Mouse (Mus musculus) midbrain, embryonic 13.5 days (tissue): ENCODE measurements around the gene A2ml1. TPM values are rescaled to one million over a fixed set of nuclear protein-coding genes. Genes with fewer than 3 reads are reported as not detected.

Experiments
- ATAC-seq: fragments of 200-750 bp; cut with Nextera tagmentation; 2 replicates; pipeline ENCODE4 v1.8.0; 2017; ENCODE audit warnings: mild to moderate bottlenecking, moderate TSS enrichment, moderate library complexity
- H3K27ac ChIP-seq: fragments of 300-500 bp; sonication (generic); 2 replicates; pipeline ENCODE4 v1.5.1; 2015; ENCODE audit warnings: inconsistent platforms, mild to moderate bottlenecking, moderate library complexity
- H3K27me3 ChIP-seq: fragments of 300-500 bp; sonication (generic); 2 replicates; pipeline ENCODE4 v1.6.1; 2015; ENCODE audit warnings: mild to moderate bottlenecking, inconsistent platforms
- H3K36me3 ChIP-seq: fragments of 300-500 bp; sonication (generic); 2 replicates; pipeline ENCODE4 v1.6.1; 2015; ENCODE audit warnings: mild to moderate bottlenecking, inconsistent platforms
- H3K4me1 ChIP-seq: fragments of 300-500 bp; sonication (generic); replicated peaks from 2 replicates; pipeline ENCODE4 v1.6.1; 2015; ENCODE audit warnings: inconsistent platforms
- H3K4me2 ChIP-seq: fragments of 300-500 bp; sonication (generic); replicated peaks from 2 replicates; pipeline ENCODE4 v1.6.1; 2015; ENCODE audit warnings: moderate library complexity, mild to moderate bottlenecking, inconsistent platforms
- H3K4me3 ChIP-seq: fragments of 300-500 bp; sonication (generic); replicated peaks from 2 replicates; pipeline ENCODE4 v1.5.1; 2015; ENCODE audit warnings: mild to moderate bottlenecking, inconsistent platforms
- H3K9ac ChIP-seq: fragments of 300-500 bp; sonication (generic); replicated peaks from 2 replicates; pipeline ENCODE4 v1.6.1; 2015; ENCODE audit warnings: mild to moderate bottlenecking, inconsistent platforms
- H3K9me3 ChIP-seq: fragments of 300-500 bp; sonication (generic); 2 replicates; pipeline ENCODE4 v1.6.1; 2016; ENCODE audit warnings: mild to moderate bottlenecking, inconsistent platforms
- WGBS: fragments of 180-500 bp; shearing (Covaris S2); methylation state at CpG from one replicate; pipeline ENCODE4 v1.1.7; 2015; 5-methylcytosine and 5-hydroxymethylcytosine counted together
- polyA plus RNA-seq: library from polyadenylated mRNA; unstranded; fragments of >200 nt; fragmentation: Nextera tagmentation; extraction: Ambion mirVana; gene quantifications from 2 replicates; pipeline ENCODE4 v1.2.1, GENCODE M21; 2015

A2ml1 gene
- polyA plus RNA-seq, 1 experiment from 2014 or later, result 0.32 TPM

DNA sequence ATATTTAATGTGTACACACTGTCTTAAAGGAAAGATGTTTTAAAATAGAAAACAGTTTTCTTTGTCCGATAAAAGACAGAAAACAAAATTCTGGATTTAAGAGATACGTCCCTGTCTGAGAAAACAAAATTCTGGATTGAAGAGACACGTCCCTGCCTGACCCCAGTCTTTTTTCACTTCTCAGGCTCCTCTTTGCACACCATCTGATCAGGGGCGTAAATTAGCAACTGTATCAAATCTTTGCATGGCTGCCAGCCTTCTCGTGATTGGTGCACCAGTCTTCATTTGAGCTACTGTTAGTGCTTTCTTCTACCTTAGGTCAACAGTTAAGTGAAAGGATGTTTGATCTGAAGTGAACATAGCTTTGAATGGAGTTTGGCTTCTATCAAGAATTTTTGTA is 76.7 kb downstream of the A2ml1 start:
- H3K27ac ChIP-seq, result no peak overlapping the region
- H3K4me3 ChIP-seq, result no peak overlapping the region
- H3K27me3 ChIP-seq, result no peaks in the 10 kb centered on the region
- H3K9ac ChIP-seq, result no peak overlapping the region
- H3K36me3 ChIP-seq, result no peaks in the 10 kb centered on the region
- no peaks in the 10 kb centered on the region for H3K4me1 ChIP-seq
- H3K9me3 ChIP-seq, result no peaks in the 10 kb centered on the region
- WGBS, result 81% methylated on average over 5 of the region's 5 CpGs
- no peak overlapping the region for H3K4me2 ChIP-seq
- ATAC-seq, result no peak

DNA sequence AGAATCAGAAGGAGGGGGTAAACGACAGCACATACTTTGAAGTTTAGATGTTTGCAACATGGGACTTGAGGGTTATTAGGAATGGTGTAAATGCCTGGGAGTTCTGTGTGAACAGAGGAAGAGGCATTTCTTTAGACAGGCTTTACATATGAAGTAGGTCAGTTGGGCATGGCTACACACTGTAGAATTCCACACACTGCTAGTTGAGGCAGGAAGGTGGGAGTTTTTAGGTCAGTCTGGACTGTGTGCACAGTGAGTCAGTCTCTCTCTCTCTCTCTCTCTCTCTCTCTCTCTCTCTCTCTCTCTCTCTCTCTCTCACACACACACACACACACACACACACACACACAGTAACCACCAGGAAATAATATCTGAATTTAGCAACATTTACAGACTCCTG is 86.1 kb downstream of the A2ml1 start:
- H3K4me3 ChIP-seq, result no peak overlapping the region
- no peak overlapping the region for H3K4me2 ChIP-seq
- no peak overlapping the region for H3K27ac ChIP-seq
- H3K9me3 ChIP-seq, result no peaks in the 10 kb centered on the region
- no peaks in the 10 kb centered on the region for H3K4me1 ChIP-seq
- no peaks in the 10 kb centered on the region for H3K36me3 ChIP-seq
- no peak for ATAC-seq
- no peak overlapping the region for H3K9ac ChIP-seq
- WGBS, result 71% methylated on average over 1 of the region's 1 CpGs
- no peaks in the 10 kb centered on the region for H3K27me3 ChIP-seq

GRCm38 (mm10) chr6:128494646-128495331 is 86.6 kb downstream of the A2ml1 start:
- ATAC-seq, result no peak
- H3K36me3 ChIP-seq, result no peaks in the 10 kb centered on the region
- 79% methylated on average over 15 of the region's 15 CpGs for WGBS
- no peak overlapping the region for H3K27ac ChIP-seq
- no peaks in the 10 kb centered on the region for H3K4me1 ChIP-seq
- no peak overlapping the region for H3K4me2 ChIP-seq
- H3K4me3 ChIP-seq, result no peak overlapping the region
- H3K9ac ChIP-seq, result no peak overlapping the region
- no peaks in the 10 kb centered on the region for H3K9me3 ChIP-seq
- no peaks in the 10 kb centered on the region for H3K27me3 ChIP-seq

GRCm38 (mm10) chr6:128491916-128492315 is 89.5 kb downstream of the A2ml1 start:
- 82% methylated on average over 4 of the region's 4 CpGs for WGBS
- Histone ChIP-seq H3K4me1 (no peaks in the 10 kb centered on the region), H3K27me3 (no peaks in the 10 kb centered on the region), H3K27ac (no peak overlapping the region), H3K36me3 (no peaks in the 10 kb centered on the region), H3K4me3 (no peak overlapping the region), H3K4me2 (no peak overlapping the region), H3K9ac (no peak overlapping the region), H3K9me3 (no peaks in the 10 kb centered on the region)
- 0 out of 2 replicates have a peak, but pooled peaks have one; percentile 30 for ATAC-seq

DNA sequence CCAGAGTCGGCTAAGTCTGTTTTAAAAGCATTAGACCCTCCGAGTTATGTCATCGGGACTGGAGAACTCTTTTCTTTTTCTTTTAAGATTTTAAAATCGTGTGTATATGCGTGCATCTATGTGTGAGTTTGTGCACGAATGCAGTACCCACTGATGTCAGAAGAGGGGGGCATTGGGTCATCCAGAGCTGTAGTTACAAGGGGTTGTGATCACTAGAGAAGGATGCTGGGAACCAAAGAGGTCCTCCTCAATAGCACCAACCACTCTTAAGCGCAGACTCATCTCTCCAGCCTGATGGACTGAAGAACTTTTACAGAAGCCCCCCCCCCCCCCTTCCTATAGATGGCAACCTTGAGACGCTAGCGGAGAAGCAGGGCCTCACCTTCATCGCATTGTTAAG is 91.3 kb downstream of the A2ml1 start:
- WGBS, result 94% methylated on average over 10 of the region's 10 CpGs
- no peak overlapping the region for H3K4me2 ChIP-seq
- no peaks in the 10 kb centered on the region for H3K9me3 ChIP-seq
- ATAC-seq, result no peak
- no peak overlapping the region for H3K4me3 ChIP-seq
- no peaks in the 10 kb centered on the region for H3K4me1 ChIP-seq
- no peaks in the 10 kb centered on the region for H3K27me3 ChIP-seq
- no peak overlapping the region for H3K9ac ChIP-seq
- H3K36me3 ChIP-seq, result no peaks in the 10 kb centered on the region
- H3K27ac ChIP-seq, result no peak overlapping the region

Other genes with a start within 250 kb of the A2ml1 start
- gene Tulp3, start 225.8 kb downstream of the A2ml1 start, polyA plus RNA-seq, result 17.8 and 19.6 TPM in 2 replicates
- 132 and 136 TPM in 2 replicates for gene Rhno1, start 218.7 kb downstream of the A2ml1 start, polyA plus RNA-seq
- gene Foxm1, start 218.6 kb downstream of the A2ml1 start, polyA plus RNA-seq, result 17.8 and 19.7 TPM in 2 replicates
- gene Tex52, start 206.2 kb downstream of the A2ml1 start, polyA plus RNA-seq, result 0.44 and 0.63 TPM in 2 replicates
- not detected in 2 replicates for gene Gm44596, start 206.1 kb downstream of the A2ml1 start, polyA plus RNA-seq
- 7.7 and 7.8 TPM in 2 replicates for gene Nrip2, start 182.3 kb downstream of the A2ml1 start, polyA plus RNA-seq
- gene Itfg2, start 156.7 kb downstream of the A2ml1 start, polyA plus RNA-seq, result 43.6 and 48.7 TPM in 2 replicates
- 430 and 454 TPM in 2 replicates for gene Fkbp4, start 142.9 kb downstream of the A2ml1 start, polyA plus RNA-seq
- gene Pzp, start 54.9 kb downstream of the A2ml1 start, polyA plus RNA-seq, result 0.04 TPM in 1 of 2 replicates, not detected in the other
- gene Klrb1a, start 41.9 kb upstream of the A2ml1 start, polyA plus RNA-seq, result not detected in 2 replicates
- gene Clec2h, start 80.8 kb upstream of the A2ml1 start, polyA plus RNA-seq, result not detected in 2 replicates
- gene Klrb1, start 141.5 kb upstream of the A2ml1 start, polyA plus RNA-seq, result 0.20 TPM in 1 of 2 replicates, not detected in the other
- not detected in 2 replicates for gene Klrb1c, start 207.6 kb upstream of the A2ml1 start, polyA plus RNA-seq
- gene Gm44511, start 244.7 kb upstream of the A2ml1 start, polyA plus RNA-seq, result not detected in 2 replicates
- not detected in 2 replicates for gene Klrb1b, start 244.7 kb upstream of the A2ml1 start, polyA plus RNA-seq